Mouse (Mus musculus) liver, embryonic 14.5 days (tissue): Measurements from ENCODE around the gene Sh3d19.

Experiments used
- CTCF ChIP-seq: IDR thresholded peaks from 2 replicates; pipeline ENCODE4 v1.5.1; 2016; ENCODE audit warnings: antibody characterized with exemption, low read depth, control low read depth
- EP300 ChIP-seq: IDR thresholded peaks from 2 replicates; pipeline ENCODE4 v1.6.1; 2016; ENCODE audit warnings: antibody characterized with exemption, low read depth

GRCm38 (mm10) chr3:86141886-86142262, 171.0 kb downstream of the Sh3d19 start:
- no peak for TF ChIP-seq CTCF
- TF ChIP-seq EP300: no peak
